8 mouse cellular contexts compared by ENCODE assay signal in the genomic region with DNA sequence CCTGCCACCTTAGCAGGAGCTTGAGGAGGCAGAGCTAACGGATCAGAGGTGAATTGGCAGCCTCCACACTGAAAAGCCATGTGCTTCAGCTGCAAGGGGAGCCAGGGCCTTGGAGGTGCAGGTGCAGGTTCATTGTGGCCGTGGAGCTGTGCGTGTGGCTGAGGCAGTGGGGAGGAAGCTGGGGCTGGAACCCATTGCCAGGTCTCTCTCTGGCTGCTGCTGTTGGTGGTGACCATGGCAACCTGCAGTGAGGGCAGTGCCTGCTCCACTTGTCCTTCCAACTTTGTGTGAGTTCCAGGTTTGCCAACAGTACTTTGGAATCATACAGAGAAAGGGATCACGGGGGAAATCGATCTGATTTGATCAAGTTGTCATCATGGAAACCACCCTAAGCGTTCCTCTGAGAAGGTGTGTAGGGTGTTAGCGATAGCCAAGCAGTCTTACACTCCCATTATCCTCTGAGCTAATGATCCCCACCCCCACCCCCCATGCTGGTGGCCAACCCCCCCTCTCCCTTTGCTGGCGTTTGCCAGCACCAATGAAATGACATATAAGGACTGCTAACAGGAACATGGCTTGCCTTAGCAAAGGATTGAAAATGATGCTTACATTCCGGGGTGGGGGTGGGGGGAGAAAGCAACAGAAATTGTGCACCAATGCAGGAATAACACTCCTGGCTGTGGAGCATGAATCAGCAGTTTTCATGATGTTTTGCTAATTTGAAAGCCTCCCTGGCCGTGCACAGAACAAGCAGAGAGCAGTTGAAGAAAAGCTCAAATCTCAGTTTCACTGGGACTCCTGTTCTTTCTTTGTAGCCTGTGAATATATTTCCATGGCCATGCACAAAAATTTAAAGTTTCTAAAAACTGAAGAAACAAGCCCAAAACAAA.
DNase-seq lines count a peak whose midpoint lies in the region; ATAC-seq lines count a peak whose summit lies in the region.

No protein-coding gene starts in this region.

- peak overlapping the region; percentile 27; the same call in 1 of the 2 replicates for H3K4me2 ChIP-seq in lung, embryonic 16.5 days (ENCODE audit: low read depth, low read length)
- no peak overlapping the region for H3K4me2 ChIP-seq in stomach, embryonic 15.5 days

- no peak overlapping the region for H3K27ac ChIP-seq in lung, embryonic 16.5 days (ENCODE audit: low read length)
- H3K27ac ChIP-seq in stomach, embryonic 15.5 days = no peak overlapping the region

- no peaks in the 10 kb centered on the region for H3K36me3 ChIP-seq in lung, embryonic 16.5 days (ENCODE audit: control insufficient read depth, insufficient read depth, low read length)
- H3K36me3 ChIP-seq in stomach, embryonic 15.5 days = no peaks in the 10 kb centered on the region

- ATAC-seq in lung, embryonic 16.5 days (ENCODE audit: low read depth) = peak; percentile 72; the same call in 1 of the 2 replicates
- peak; percentile 17; the same call in 1 of the 2 replicates for ATAC-seq in stomach, embryonic 15.5 days (ENCODE audit: insufficient read depth, low FRiP score, low read depth)

- no peaks in the 10 kb centered on the region for H3K27me3 ChIP-seq in lung, embryonic 16.5 days (ENCODE audit: control insufficient read depth, insufficient read depth, low read depth, low read length)
- H3K27me3 ChIP-seq in stomach, embryonic 15.5 days (replicated peaks) = no peaks in the 10 kb centered on the region

- no peak overlapping the region for H3K4me3 ChIP-seq in lung, embryonic 16.5 days (ENCODE audit: low read length)
- H3K4me3 ChIP-seq in stomach, embryonic 15.5 days (replicated peaks) = no peak overlapping the region

- 36% methylated on average over 10 of the region's 10 CpGs for whole genome bisulfite sequencing in lung, embryonic 16.5 days
- 41% methylated on average over 10 of the region's 10 CpGs for WGBS in stomach, embryonic 15.5 days

- H3K9ac ChIP-seq in lung, embryonic 16.5 days (ENCODE audit: low read length) = no peak overlapping the region
- H3K9ac ChIP-seq in stomach, embryonic 15.5 days = no peak overlapping the region

- peak; percentile 42 to 59 for DNase-seq in cerebellum, postnatal 10 days
- no peak for DNase-seq in cerebellum, adult 8-10 months
- no peak for DNase-seq in lung, postnatal 10 days
- peak; percentile 37 for DNase-seq in kidney, postnatal 14 days
- DNase-seq in gastrocnemius, postnatal 25 days = no peak
- no peak for DNase-seq in urinary bladder, postnatal 10 days (ENCODE audit: low spot score)

- H3K4me1 ChIP-seq in lung, embryonic 16.5 days (replicated peaks; ENCODE audit: control insufficient read depth, insufficient read depth, low read length) = peaks cover 6% of the 10 kb centered on the region
- H3K4me1 ChIP-seq in stomach, embryonic 15.5 days = no peaks in the 10 kb centered on the region

- no peaks in the 10 kb centered on the region for H3K9me3 ChIP-seq in lung, embryonic 16.5 days (ENCODE audit: control insufficient read depth, low read length)
- no peaks in the 10 kb centered on the region for H3K9me3 ChIP-seq in stomach, embryonic 15.5 days

Comparison
In these comparisons a context has a peak if more than half of its experiments do, and no peak if none do; other contexts are left out.
1. DNase-seq: peak in cerebellum, postnatal 10 days (2 of 2) and kidney, postnatal 14 days (single experiment); none in cerebellum, adult 8-10 months (single experiment), lung, postnatal 10 days (single experiment), gastrocnemius, postnatal 25 days (single experiment) and urinary bladder, postnatal 10 days (single experiment).